Mouse (Mus musculus) stomach, adult 2 months (tissue): ENCODE data around the gene Unc13a. TPM values are rescaled to one million over a fixed set of nuclear protein-coding genes. Genes with fewer than 3 reads are reported as not detected.

Source experiments
- polyA plus RNA-seq: library from polyadenylated mRNA; depleted of rRNA; stranded (reverse); fragments of >200 nt; gene quantifications from 2 replicates; pipeline ENCODE4 v1.2.3, GENCODE M21; 2012; rRNA removed

Unc13a gene
- polyA plus RNA-seq: 0.66 and 1.4 TPM in 2 replicates

GRCm38 (mm10) chr8:71671549-71671965 is at the start of gene Unc13a:
Gene Unc13a (minus strand): TSS chr8:71671757.

GRCm38 (mm10) chr8:71701414-71702086 is 30.0 kb upstream of the Unc13a start, which contains the start of gene B3gnt3:
Gene B3gnt3 (minus strand): TSS chr8:71701789.

GRCm38 (mm10) chr8:71689028-71689427 is 17.5 kb upstream of the Unc13a start, which contains the start of gene Insl3:
Gene Insl3 (plus strand): TSS chr8:71689214.

GRCm38 (mm10) chr8:71676020-71676741 is 4.6 kb upstream of the Unc13a start, which contains the start of gene Jak3:
Gene Jak3 (plus strand): TSS chr8:71676296.

GRCm38 (mm10) chr8:71610822-71611651 is 60.5 kb downstream of the Unc13a start, which contains the start of gene Colgalt1:
Gene Colgalt1 (plus strand): TSS chr8:71610998.

GRCm38 (mm10) chr8:71597451-71597850 is 74.1 kb downstream of the Unc13a start, which contains the start of gene Fam129c:
Gene Fam129c (plus strand): TSS chr8:71597648.

GRCm38 (mm10) chr8:71591471-71592373 is 79.8 kb downstream of the Unc13a start, which contains the start of gene Pgls:
Gene Pgls (plus strand): TSS chr8:71592176.

Other genes with a start within 250 kb of the Unc13a start
- gene Abhd8, start 208.1 kb downstream of the Unc13a start, polyA plus RNA-seq: 17.5 and 35.4 TPM in 2 replicates
- 88.5 and 151 TPM in 2 replicates for gene Mrpl34, start 206.8 kb downstream of the Unc13a start, polyA plus RNA-seq
- 58.8 and 59.1 TPM in 2 replicates for gene Dda1, start 202.6 kb downstream of the Unc13a start, polyA plus RNA-seq
- gene Ano8, start 185.8 kb downstream of the Unc13a start, polyA plus RNA-seq: 16.2 and 28.7 TPM in 2 replicates
- gene Gtpbp3, start 183.7 kb downstream of the Unc13a start, polyA plus RNA-seq: 23.1 and 27.9 TPM in 2 replicates
- gene Plvap, start 160.0 kb downstream of the Unc13a start, polyA plus RNA-seq: 259 and 270 TPM in 2 replicates
- 0.08 TPM in 1 of 2 replicates, not detected in the other for gene Ccdc194, start 146.0 kb downstream of the Unc13a start, polyA plus RNA-seq
- 80.5 and 110 TPM in 2 replicates for gene Bst2, start 134.3 kb downstream of the Unc13a start, polyA plus RNA-seq
- 119 and 201 TPM in 2 replicates for gene Mvb12a, start 128.8 kb downstream of the Unc13a start, polyA plus RNA-seq
- 0.63 and 1.4 TPM in 2 replicates for gene Tmem221, start 112.9 kb downstream of the Unc13a start, polyA plus RNA-seq
- gene Nxnl1, start 105.2 kb downstream of the Unc13a start, polyA plus RNA-seq: not detected in 2 replicates
- gene Slc27a1, start 102.9 kb downstream of the Unc13a start, polyA plus RNA-seq: 44.1 and 45.9 TPM in 2 replicates
- gene Pgls, start 79.6 kb downstream of the Unc13a start, polyA plus RNA-seq: 114 and 270 TPM in 2 replicates
- gene Fam129c, start 74.1 kb downstream of the Unc13a start, polyA plus RNA-seq: 0.95 and 2.5 TPM in 2 replicates
- 35.6 and 56.1 TPM in 2 replicates for gene Colgalt1, start 60.8 kb downstream of the Unc13a start, polyA plus RNA-seq
- gene Jak3, start 4.5 kb upstream of the Unc13a start, polyA plus RNA-seq: 9.1 and 9.5 TPM in 2 replicates
- 12.5 and 12.8 TPM in 2 replicates for gene Insl3, start 17.5 kb upstream of the Unc13a start, polyA plus RNA-seq
- 89.2 and 150 TPM in 2 replicates for gene B3gnt3, start 30.0 kb upstream of the Unc13a start, polyA plus RNA-seq
- gene Fcho1, start 54.0 kb upstream of the Unc13a start, polyA plus RNA-seq: 37.7 and 57.6 TPM in 2 replicates
- 0.01 and 0.08 TPM in 2 replicates for gene Zfp709, start 210.3 kb upstream of the Unc13a start, polyA plus RNA-seq
- not detected in 2 replicates for gene Zfp882, start 236.9 kb upstream of the Unc13a start, polyA plus RNA-seq
- 0.18 and 0.32 TPM in 2 replicates for gene Zfp617, start 236.9 kb upstream of the Unc13a start, polyA plus RNA-seq